Mouse (Mus musculus) left cerebral cortex, postnatal 4 days (tissue): ENCODE measurements at regions not wholly inside any gene's neighbourhood (a gene's known extent, or its start where the extent isn't known, plus 50 kb on each side); places are given as distances from the start of the nearest gene placed in this dataset.

Experiments used
- DNase-seq: peaks from one replicate; pipeline ENCODE4 v3.0.0-alpha.2; 2022
- intact Hi-C: fragments of 180-260 bp; cut with DNase I; formaldehyde crosslinking; loops from one replicate; pipeline ENCODE4 v1.15.1; 2025

- no peak for DNase-seq
- intact Hi-C loops = no loop called here
Measured at GRCm38 (mm10) chr16:91156506-91156905, 61.6 kb upstream of the 4932438H23Rik start.

- intact Hi-C loops = no loop called here
- DNase-seq = peak; percentile 57
Measured at GRCm38 (mm10) chr16:91160679-91161078, 64.6 kb upstream of the Olig2 start.

DNA sequence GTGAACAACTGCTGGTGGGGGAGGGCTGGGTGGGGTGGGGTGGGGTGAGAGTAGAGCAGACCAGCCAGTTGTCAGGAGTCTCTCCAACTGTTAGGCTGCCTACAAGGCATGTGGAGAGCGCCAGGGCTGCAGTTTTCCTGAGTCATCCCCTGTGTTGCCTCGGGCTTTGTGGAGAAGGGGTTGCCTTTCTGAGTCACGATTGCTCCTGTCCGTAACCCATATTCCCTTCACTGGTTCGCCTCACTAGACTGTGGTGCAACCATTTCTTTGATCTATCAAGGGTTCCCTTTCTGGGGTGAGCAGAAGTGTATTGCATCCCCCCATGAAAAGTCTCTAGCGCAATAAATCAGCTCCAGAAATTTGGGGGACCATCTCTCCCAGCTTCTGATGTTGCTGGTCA, 63.6 kb upstream of the Olig2 start:
- intact Hi-C loops = no loop called here
- no peak for DNase-seq

- DNase-seq = no peak
- intact Hi-C loops = no loop called here
Measured at GRCm38 (mm10) chr16:91162381-91162780, 62.9 kb upstream of the Olig2 start.

DNA sequence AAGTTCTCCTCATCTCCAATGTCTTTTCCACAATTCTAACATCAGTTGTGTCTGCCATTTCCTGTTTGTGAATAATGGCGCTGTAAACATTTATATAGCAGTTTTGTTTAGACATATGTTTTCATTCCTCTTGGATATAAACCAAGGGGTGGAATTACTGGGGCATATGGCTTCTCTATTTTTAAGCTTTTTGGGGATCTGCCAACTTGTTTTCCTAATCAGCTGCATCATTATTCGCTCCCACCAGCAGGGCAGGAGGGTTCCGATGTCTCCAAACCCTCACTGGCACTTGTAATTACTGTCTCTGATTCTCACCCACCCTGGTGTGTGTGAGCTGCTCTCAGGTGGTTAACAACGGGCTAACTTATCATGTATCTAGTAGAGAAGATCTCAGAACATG, 59.4 kb upstream of the Olig2 start:
- intact Hi-C loops = no loop called here
- no peak for DNase-seq

GRCm38 (mm10) chr16:91166866-91167265, 58.4 kb upstream of the Olig2 start:
- intact Hi-C loops = no loop called here

DNA sequence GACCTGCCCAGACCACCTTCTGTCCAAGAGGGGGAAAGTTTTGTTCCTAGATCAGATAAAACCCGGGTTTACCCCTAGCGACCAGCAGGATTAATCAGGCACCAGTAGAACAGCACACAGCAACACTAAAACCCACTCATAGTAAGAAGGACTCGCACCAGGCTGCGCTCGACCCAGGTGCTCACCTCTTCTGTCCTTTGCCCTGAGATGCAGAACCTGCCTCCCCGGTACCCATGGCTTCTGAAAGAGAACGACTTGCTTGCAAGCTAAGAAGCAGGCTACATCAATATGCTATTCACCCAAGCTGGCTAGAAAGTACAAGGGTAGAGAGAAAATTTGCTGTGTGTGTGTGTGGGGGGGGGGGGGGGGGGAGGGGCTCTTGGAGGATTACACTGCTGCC, 56.9 kb upstream of the Olig2 start:
- no peak for DNase-seq
- intact Hi-C loops = no loop called here

More at GRCm38 (mm10) chr16:91166866-91167265, 58.4 kb upstream of the Olig2 start:
- DNase-seq = peak; percentile 36

- intact Hi-C loops = no loop called here
- no peak for DNase-seq
Measured at GRCm38 (mm10) chr16:91169829-91170228, 55.4 kb upstream of the Olig2 start.

DNA sequence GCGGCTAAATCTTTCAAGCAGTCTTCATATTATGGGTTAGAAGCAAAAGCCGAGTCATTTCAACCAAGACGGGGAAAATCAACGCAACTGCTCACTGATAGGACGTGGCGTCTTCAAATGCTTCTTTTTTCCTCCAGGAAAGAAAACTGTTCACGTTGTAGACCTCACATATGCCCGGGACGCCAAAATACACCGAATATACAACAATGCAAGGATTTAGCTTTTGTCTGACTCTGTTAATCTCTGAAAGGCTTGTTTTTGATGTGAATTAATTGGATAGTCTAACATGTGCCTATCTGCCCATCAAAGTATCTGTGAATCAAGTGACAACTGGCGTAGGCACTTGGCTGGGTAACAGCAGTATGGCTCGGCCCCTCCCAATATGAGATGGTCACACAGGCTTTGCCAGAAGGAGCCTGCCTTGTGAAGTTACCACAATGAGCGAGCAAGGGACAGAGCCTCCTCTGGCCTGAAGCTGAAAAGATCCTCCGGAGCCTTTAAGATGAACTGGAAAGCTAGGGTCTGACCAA, 53.3 kb upstream of the Olig2 start:
- intact Hi-C loops = no loop called here
- no peak for DNase-seq

DNA sequence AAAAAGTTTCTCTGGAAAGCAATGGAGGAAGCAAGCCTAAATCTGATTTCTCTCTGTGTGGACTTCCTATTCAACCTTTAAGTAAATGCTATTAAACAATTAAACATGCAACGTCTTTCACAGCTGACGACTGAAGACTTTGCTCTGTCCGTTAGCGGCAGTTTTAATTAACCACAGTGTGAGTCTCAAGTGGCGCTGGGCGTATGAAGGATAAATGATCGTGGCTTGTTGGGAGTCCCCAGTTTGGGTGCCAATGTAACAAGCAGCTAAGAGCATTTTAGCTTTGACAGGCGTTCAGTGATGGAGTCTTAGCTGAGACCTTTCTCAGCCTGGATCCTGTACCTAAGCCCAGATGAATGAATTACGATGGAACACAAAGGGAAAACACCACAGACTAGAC, 52.7 kb upstream of the Olig2 start:
- no peak for DNase-seq
- intact Hi-C loops = no loop called here

GRCm38 (mm10) chr16:91173241-91173640, 52.0 kb upstream of the Olig2 start:
- DNase-seq = no peak
- intact Hi-C loops = no loop called here

- DNase-seq = peak; percentile 65
- intact Hi-C loops = no loop called here
Measured at GRCm38 (mm10) chr16:91173870-91174278, 51.4 kb upstream of the Olig2 start.

GRCm38 (mm10) chr16:91174401-91174800, 50.9 kb upstream of the Olig2 start:
- no peak for DNase-seq
- intact Hi-C loops = no loop called here
